Mouse (Mus musculus) embryonic facial prominence, embryonic 10.5 days (tissue): ENCODE data around the gene Rbfox3. TPM values are rescaled to one million over a fixed set of nuclear protein-coding genes. Genes with fewer than 3 reads are reported as not detected.

ENCODE experiments used
- DNase-seq: peaks from one replicate; pipeline ENCODE4 v3.0.0-alpha.2; 2017; ENCODE audit warnings: low spot score
- H3K27ac ChIP-seq: fragments of 300-500 bp; sonication (generic); replicated peaks from 2 replicates; pipeline ENCODE4 v1.5.1; 2016; ENCODE audit warnings: mild to moderate bottlenecking
- H3K27me3 ChIP-seq: fragments of 300-500 bp; sonication (generic); replicated peaks from 2 replicates; pipeline ENCODE4 v1.6.1; 2016; ENCODE audit warnings: low read depth, mild to moderate bottlenecking; ENCODE audit not compliant: poor library complexity, severe bottlenecking
- H3K36me3 ChIP-seq: fragments of 300-500 bp; sonication (generic); replicated peaks from 2 replicates; pipeline ENCODE4 v1.6.1; 2016; ENCODE audit warnings: mild to moderate bottlenecking, moderate library complexity
- H3K4me1 ChIP-seq: fragments of 300-500 bp; sonication (generic); 2 replicates; pipeline ENCODE4 v1.6.1; 2016
- H3K4me3 ChIP-seq: fragments of 300-500 bp; sonication (generic); 2 replicates; pipeline ENCODE4 v1.5.1; 2016; ENCODE audit warnings: mild to moderate bottlenecking, moderate library complexity
- H3K9me3 ChIP-seq: fragments of 300-500 bp; sonication (generic); 2 replicates; pipeline ENCODE4 v1.6.1; 2016; ENCODE audit warnings: mild to moderate bottlenecking
- WGBS: fragments of 180-500 bp; shearing (Covaris S2); methylation state at CpG from one replicate; pipeline ENCODE4 v1.1.7; 2016; 5-methylcytosine and 5-hydroxymethylcytosine counted together
- polyA plus RNA-seq: library from polyadenylated mRNA; unstranded; fragments of >200 nt; fragmentation: Nextera tagmentation; extraction: Ambion mirVana; gene quantifications from 2 replicates; pipeline ENCODE4 v1.2.1, GENCODE M21; 2016

Rbfox3 gene
- polyA plus RNA-seq, 1 experiment from 2014 or later = 2.3 TPM

DNA sequence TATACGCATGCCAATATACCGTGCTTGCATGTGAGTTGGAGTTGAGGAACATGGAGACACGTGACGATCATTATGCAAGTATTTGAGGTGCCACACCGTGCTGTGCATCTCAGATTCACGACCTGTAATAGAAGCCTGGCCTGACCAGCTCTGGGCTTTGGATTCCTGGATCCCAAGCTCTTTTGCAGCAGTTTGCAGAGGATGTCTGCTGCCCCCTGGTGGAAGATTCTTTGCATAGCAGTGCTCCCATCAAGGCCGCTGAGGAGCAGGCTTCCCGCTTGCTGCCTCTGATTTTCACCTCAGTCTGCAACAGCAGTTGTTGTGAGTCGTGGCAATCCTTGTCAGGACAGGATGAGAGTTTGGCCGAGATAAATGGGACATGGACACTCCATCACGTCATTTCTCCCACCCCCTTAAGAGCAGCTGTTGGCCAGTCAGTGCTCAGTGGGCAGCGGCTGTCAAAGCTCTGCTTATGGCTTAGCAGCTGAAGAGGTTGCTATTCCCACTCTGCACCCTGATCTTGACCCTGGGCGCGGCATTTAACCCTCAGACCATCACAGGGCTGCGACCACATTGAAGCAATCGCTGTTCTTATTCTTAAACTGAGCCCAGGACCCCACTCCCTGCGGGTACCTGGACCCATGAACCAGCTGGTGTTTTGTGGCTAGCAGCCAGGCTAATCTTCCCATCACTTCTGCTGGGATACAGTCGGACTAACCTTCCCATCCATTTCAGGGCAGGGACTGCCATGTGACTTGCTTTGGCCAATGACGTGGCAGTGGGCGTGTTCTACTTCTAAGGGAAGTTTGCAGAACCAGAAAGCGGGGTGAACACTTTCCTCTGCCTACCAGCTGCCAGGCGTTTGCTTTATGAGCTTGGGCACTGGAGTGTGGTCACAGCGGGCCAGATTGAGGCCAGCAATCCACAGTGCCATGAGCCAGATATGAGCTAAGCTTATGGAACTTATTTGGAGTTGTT is 172.3 kb downstream of the Rbfox3 start:
- no peak overlapping the region for H3K27ac ChIP-seq
- peaks cover 34% of the 10 kb centered on the region for H3K27me3 ChIP-seq
- peaks cover 38% of the 10 kb centered on the region for H3K4me1 ChIP-seq
- no peaks in the 10 kb centered on the region for H3K9me3 ChIP-seq
- 8% methylated on average over 23 of the region's 23 CpGs for WGBS
- H3K36me3 ChIP-seq = no peaks in the 10 kb centered on the region
- peak overlapping the region; percentile 43 for H3K4me3 ChIP-seq
- peak; percentile 89 for DNase-seq

DNA sequence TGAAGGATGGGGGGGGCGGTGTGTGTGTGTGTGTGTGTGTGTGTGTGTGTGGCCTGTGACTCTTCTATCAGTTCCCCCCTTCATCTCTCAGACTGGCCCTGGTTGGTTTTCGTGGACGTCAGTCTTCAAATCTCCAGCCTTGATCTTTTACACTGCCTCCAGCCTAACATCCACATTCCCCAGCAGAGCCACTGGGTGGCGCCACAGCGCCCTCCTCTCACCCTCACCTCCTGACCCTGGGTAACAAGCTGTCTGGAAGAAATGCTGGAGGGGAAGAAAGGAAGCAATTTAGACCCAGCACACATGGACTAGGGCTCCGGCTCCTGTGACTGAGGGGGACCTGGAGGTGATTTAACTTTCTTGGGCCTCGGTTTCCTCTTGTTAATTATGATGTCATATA is 173.1 kb downstream of the Rbfox3 start:
- Histone ChIP-seq H3K4me1 (peaks cover 36% of the 10 kb centered on the region), H3K9me3 (no peaks in the 10 kb centered on the region), H3K36me3 (no peaks in the 10 kb centered on the region), H3K27me3 (peaks cover 26% of the 10 kb centered on the region), H3K4me3 (no peak overlapping the region), H3K27ac (no peak overlapping the region)
- 28% methylated on average over 7 of the region's 7 CpGs for WGBS
- peak; percentile 42 for DNase-seq

DNA sequence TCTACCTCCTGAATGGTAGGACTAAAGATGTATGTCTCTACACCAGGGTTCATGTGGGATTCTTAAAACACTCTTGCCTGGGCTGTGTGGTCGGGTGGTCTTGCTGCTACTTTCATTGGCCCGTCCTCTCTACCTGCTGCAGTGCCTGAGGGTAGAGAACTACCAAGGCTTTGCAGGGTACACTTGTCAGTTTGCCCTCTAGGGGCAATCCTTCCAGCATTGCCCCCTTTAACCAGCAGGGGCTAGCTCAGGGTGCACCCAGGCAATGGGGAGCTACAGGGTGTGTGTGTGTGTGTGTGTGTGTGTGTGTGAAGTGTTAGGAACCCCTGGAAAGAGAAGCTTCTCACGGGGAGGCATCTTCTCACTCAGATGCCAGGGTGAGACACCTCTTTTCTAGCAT is 173.6 kb downstream of the Rbfox3 start:
- H3K36me3 ChIP-seq = no peaks in the 10 kb centered on the region
- H3K4me1 ChIP-seq = peaks cover 36% of the 10 kb centered on the region
- 63% methylated on average over 3 of the region's 3 CpGs for WGBS
- no peak for DNase-seq
- H3K27ac ChIP-seq = no peak overlapping the region
- no peaks in the 10 kb centered on the region for H3K9me3 ChIP-seq
- H3K27me3 ChIP-seq = peaks cover 21% of the 10 kb centered on the region; the same call in 1 of the 2 replicates
- H3K4me3 ChIP-seq = no peak overlapping the region

GRCm38 (mm10) chr11:118736993-118737392 is 174.4 kb downstream of the Rbfox3 start:
- Histone ChIP-seq H3K36me3 (no peaks in the 10 kb centered on the region), H3K9me3 (no peaks in the 10 kb centered on the region), H3K27ac (no peak overlapping the region), H3K4me1 (peaks cover 36% of the 10 kb centered on the region), H3K27me3 (peaks cover 14% of the 10 kb centered on the region; the same call in 1 of the 2 replicates), H3K4me3 (no peak overlapping the region)
- DNase-seq = no peak
- 87% methylated on average over 4 of the region's 4 CpGs for WGBS

DNA sequence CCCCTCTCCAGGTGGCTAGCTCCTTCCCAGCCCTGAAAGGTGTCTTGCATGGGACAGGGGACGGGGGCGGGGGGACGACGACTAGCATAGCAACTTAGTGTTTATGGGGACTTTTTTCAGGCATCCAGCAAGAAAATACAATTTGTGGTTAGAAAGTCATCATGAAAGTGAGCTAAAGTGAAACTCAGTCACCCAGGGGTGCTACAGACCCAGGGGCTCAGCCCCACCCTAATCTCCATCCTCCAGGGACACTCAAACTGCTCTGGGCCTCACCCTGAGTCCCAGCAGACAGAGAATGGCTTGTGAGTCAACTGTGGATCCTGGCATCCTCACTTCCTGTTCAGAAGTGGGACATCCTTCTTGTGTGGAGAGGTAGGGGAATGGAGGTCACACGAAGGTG is 179.7 kb downstream of the Rbfox3 start:
- H3K4me1 ChIP-seq = peaks cover 42% of the 10 kb centered on the region

DNA sequence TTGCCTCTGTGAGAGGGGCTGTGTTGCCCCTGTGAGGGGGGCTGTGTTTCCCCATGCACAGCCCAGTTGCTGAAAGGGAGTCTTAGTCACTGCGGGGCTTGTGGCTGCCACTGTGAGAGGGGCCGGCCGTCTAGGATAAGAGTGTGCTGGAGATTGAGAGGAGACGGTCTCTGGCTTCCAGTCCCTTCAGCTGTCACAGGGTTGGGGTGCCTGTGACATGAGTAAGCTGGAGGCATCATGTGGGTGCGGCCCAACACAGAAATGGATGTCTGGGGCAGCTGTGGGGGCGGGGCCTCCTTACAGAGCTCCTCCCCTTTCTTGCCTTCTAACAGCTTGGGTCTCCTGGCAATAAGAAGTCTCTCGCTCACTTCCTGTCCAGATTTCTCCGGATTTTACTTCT is 182.0 kb downstream of the Rbfox3 start:
- Histone ChIP-seq H3K4me3 (no peak overlapping the region), H3K4me1 (peaks cover 39% of the 10 kb centered on the region), H3K27ac (peak overlapping the region; percentile 44; the same call in 1 of the 2 replicates), H3K36me3 (no peaks in the 10 kb centered on the region), H3K27me3 (0 out of 2 replicates have a peak, but pooled peaks cover 3% of the 10 kb centered on the region), H3K9me3 (no peaks in the 10 kb centered on the region)
- no peak for DNase-seq
- WGBS = 51% methylated on average over 8 of the region's 8 CpGs

More for the DNA sequence above, 179.7 kb downstream of the Rbfox3 start:
- H3K9me3 ChIP-seq = no peaks in the 10 kb centered on the region
- no peak overlapping the region for H3K27ac ChIP-seq
- H3K27me3 ChIP-seq = peaks cover 7% of the 10 kb centered on the region; the same call in 1 of the 2 replicates
- no peak for DNase-seq
- WGBS = 88% methylated on average over 5 of the region's 5 CpGs
- H3K36me3 ChIP-seq = no peaks in the 10 kb centered on the region
- no peak overlapping the region for H3K4me3 ChIP-seq

- no peak overlapping the region for H3K4me3 ChIP-seq
- H3K27me3 ChIP-seq = 0 out of 2 replicates have a peak, but pooled peaks cover 3% of the 10 kb centered on the region
- H3K4me1 ChIP-seq = peaks cover 39% of the 10 kb centered on the region
- DNase-seq = no peak
- WGBS = 79% methylated on average over 12 of the region's 12 CpGs
- 0 out of 2 replicates have a peak overlapping the region, but pooled peaks have one; percentile 4 for H3K27ac ChIP-seq
- no peaks in the 10 kb centered on the region for H3K36me3 ChIP-seq
- no peaks in the 10 kb centered on the region for H3K9me3 ChIP-seq
These were observed 182.6 kb downstream of the Rbfox3 start for GRCm38 (mm10) chr11:118728797-118729196.

DNA sequence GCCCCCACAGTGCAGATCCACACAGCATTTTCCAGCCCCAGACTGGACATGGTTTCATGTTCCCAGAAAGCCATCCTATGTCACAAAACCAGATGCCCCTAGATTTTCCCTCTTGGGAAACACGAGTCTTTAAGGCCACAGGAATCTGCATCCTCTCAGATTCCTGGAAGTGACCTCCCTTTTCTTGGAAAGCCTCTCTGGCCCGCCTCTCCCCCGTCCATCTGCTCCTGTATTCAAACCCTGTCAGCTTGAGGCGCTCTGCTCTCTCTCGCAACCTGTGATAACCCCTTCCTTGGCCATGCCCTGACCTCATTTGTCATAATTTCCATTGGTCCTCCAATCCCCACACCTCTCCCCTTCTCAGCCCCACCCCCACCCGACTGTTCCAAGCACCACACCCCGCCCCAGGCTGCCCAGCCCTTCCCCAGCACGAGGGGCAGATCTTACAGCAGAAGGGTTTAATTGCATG is 183.3 kb downstream of the Rbfox3 start:
- 0 out of 2 replicates have a peak, but pooled peaks cover 3% of the 10 kb centered on the region for H3K27me3 ChIP-seq

GRCm38 (mm10) chr11:118726430-118726829 is 185.0 kb downstream of the Rbfox3 start:
- Histone ChIP-seq H3K27me3 (0 out of 2 replicates have a peak, but pooled peaks cover 3% of the 10 kb centered on the region), H3K4me1 (peaks cover 55% of the 10 kb centered on the region), H3K36me3 (no peaks in the 10 kb centered on the region), H3K9me3 (no peaks in the 10 kb centered on the region), H3K27ac (no peak overlapping the region), H3K4me3 (no peak overlapping the region)
- DNase-seq = no peak
- WGBS = 77% methylated on average over 8 of the region's 8 CpGs

More for the DNA sequence above, 183.3 kb downstream of the Rbfox3 start:
- Histone ChIP-seq H3K27ac (0 out of 2 replicates have a peak overlapping the region, but pooled peaks have one; percentile 3), H3K4me3 (no peak overlapping the region), H3K9me3 (no peaks in the 10 kb centered on the region), H3K36me3 (no peaks in the 10 kb centered on the region), H3K4me1 (peaks cover 43% of the 10 kb centered on the region)
- 26% methylated on average over 8 of the region's 8 CpGs for WGBS
- no peak for DNase-seq

DNA sequence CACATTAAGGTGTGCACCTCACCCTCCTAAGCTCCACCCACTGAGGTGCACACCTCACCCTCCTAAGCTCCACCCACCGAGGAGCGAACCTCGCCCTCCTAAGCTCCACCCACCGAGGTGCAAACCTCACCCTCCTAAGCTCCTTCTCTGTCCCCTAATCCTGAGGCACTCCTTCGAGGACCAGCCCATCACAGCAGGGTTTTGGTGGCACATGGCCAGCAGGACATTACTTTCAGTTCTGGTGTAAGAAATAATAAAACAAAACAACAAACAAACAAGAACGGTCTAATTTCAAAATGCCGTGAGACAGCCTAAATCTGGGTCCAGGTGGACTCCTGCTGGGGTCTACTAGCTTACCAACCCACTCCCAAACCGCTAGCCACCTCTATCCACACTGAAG is 187.0 kb downstream of the Rbfox3 start:
- no peaks in the 10 kb centered on the region for H3K36me3 ChIP-seq
- 85% methylated on average over 8 of the region's 8 CpGs for WGBS
- DNase-seq = no peak
- no peaks in the 10 kb centered on the region for H3K9me3 ChIP-seq
- H3K27me3 ChIP-seq = 0 out of 2 replicates have a peak, but pooled peaks cover 3% of the 10 kb centered on the region
- H3K4me1 ChIP-seq = peaks cover 52% of the 10 kb centered on the region
- no peak overlapping the region for H3K27ac ChIP-seq
- H3K4me3 ChIP-seq = no peak overlapping the region

DNA sequence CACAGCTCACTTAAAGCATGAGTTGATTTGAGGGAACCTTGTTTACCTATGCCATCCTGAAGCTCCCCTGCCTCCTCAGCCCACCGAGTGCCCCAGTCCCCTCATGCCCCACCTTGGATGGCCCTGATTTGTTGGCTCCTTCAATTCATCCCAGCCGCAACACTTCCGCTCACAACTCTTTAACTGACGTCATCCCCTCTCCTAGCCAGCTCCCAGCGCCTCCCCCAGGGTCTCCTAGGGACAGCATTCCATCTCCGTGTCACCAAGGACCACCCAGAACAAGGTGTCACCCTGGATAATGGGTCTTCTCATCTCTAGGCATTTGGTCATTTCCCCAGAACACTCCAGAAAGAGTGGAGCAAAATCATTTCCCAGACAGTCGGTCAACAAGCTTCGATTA is 188.2 kb downstream of the Rbfox3 start:
- no peaks in the 10 kb centered on the region for H3K9me3 ChIP-seq
- DNase-seq = no peak
- peaks cover 40% of the 10 kb centered on the region for H3K4me1 ChIP-seq
- no peak overlapping the region for H3K27ac ChIP-seq
- no peak overlapping the region for H3K4me3 ChIP-seq
- no peaks in the 10 kb centered on the region for H3K36me3 ChIP-seq
- 71% methylated on average over 8 of the region's 8 CpGs for WGBS
- H3K27me3 ChIP-seq = 0 out of 2 replicates have a peak, but pooled peaks cover 3% of the 10 kb centered on the region

- Histone ChIP-seq H3K4me3 (no peak overlapping the region), H3K36me3 (no peaks in the 10 kb centered on the region), H3K27ac (no peak overlapping the region), H3K4me1 (peaks cover 28% of the 10 kb centered on the region), H3K9me3 (no peaks in the 10 kb centered on the region), H3K27me3 (0 out of 2 replicates have a peak, but pooled peaks cover 3% of the 10 kb centered on the region)
- 55% methylated on average over 6 of the region's 6 CpGs for whole genome bisulfite sequencing
- DNase-seq = no peak
These were observed 189.5 kb downstream of the Rbfox3 start for GRCm38 (mm10) chr11:118721898-118722297.
